Mouse (Mus musculus) adrenal gland, postnatal 0 days (tissue): ENCODE data around the gene Dyrk4. TPM values are rescaled to one million over a fixed set of nuclear protein-coding genes. Genes with fewer than 3 reads are reported as not detected.

ENCODE experiments used
- polyA plus RNA-seq: library from polyadenylated mRNA; unstranded; fragments of >200 nt; fragmentation: Nextera tagmentation; extraction: Ambion mirVana; gene quantifications from 2 replicates; pipeline ENCODE4 v1.2.1, GENCODE M21; 2015

Gene Dyrk4
- polyA plus RNA-seq = not detected in 2 replicates

GRCm38 (mm10) chr6:126921111-126921881 is at the start of gene Dyrk4:
TSS of gene Dyrk4 (minus strand) at chr6:126921839.

DNA sequence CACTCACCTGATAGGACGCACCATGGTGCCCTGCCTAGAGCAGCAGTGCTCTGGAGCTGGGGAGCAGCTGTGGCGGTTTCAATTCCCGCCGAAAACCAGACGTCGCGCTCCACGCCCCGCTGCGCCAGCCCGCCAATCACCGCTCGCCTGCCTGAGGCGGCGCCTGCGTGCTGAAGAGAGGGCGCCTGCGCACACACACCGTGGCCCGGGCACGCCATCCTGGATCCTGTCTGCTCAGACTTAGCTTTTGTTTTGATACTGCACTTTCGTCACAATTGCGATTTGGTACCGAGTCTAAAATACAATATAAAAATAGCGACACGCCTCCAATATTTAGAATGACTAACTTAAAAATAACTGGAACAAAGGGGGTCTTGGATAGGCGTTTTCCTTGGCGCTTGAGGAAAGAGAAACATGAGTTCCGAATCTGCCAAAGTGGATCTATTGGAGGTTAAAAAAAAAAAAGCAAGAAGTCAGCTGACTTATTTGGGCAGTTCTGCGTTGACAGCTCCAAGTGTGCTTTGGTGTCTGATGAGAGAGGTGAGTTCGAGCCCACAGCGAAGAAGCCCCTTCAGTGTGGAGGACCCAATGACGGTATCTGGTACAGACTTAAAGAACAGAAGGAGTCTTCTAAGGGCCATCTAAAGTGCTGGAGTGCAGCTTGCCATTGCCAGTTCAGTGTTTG is 18.0 kb upstream of the Dyrk4 start, which contains the start of the genes Rad51ap1 and D6Wsu163e:
Gene Rad51ap1 (minus strand): TSS at position 101 of the 685 bp plus-strand sequence.
Gene D6Wsu163e (plus strand): TSS at position 476 of the 685 bp plus-strand sequence.

GRCm38 (mm10) chr6:126852881-126853280 is 68.8 kb downstream of the Dyrk4 start, which contains the start of gene Akap3:
TSS of gene Akap3 (plus strand) at chr6:126853098.

DNA sequence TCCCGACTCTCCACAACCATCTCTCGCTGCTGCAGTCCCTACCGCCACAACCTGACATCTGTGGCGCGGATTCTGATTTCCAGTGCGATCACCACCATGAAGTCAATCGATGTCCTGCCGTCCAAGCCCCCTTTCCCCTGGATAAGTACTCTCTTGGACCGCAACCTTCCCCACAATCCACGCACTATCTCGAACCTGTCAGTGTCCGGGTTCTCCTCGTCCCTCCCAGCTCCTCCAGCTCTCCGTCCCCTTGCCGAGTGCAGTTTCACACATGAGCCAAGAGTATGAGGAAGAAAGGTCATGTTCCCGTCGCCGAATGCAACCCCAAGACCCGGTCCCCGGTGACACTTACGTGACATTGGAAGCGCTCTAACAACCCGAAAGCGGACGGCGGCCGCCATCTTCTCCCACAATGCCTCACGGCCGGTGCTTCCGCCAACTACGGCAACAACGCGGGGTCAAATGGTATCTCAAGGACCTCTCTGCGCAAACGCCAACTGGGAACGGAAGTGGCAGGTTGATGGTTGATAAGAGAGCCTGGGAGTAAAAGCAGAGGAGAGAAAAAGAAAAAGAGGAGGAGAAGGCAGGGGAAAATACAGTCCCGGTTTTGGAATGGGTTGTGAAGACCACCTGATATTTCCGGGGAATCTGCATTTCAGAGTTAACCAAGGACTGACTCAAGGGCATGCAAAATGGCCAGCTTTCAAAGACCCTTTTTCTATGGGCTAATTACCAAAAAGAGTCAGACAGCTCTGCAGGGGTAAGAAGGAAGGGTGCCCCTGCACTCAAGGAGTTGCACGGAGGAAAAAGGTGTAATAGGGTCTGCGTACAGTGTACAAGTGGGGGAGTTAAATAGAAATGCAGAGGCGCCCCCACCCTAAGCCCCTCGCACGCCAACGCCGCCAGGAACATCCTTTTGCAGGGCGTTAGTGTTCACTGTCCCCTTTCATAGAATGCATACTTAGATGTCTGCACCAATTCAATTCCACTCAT is 72.6 kb downstream of the Dyrk4 start, which contains the start of gene Ndufa9:
Gene Ndufa9 (minus strand): TSS at position 425 of the 993 bp plus-strand sequence.

Other genes starting within 250 kb of the Dyrk4 start
- gene Kcna6, start 181.2 kb downstream of the Dyrk4 start, polyA plus RNA-seq = 4.5 and 6.5 TPM in 2 replicates
- 210 and 290 TPM in 2 replicates for gene Ndufa9, start 72.7 kb downstream of the Dyrk4 start, polyA plus RNA-seq
- not detected in 2 replicates for gene Akap3, start 68.7 kb downstream of the Dyrk4 start, polyA plus RNA-seq
- gene Rad51ap1, start 17.7 kb upstream of the Dyrk4 start, polyA plus RNA-seq = 22.3 and 25.7 TPM in 2 replicates
- 15.3 and 15.9 TPM in 2 replicates for gene D6Wsu163e, start 18.1 kb upstream of the Dyrk4 start, polyA plus RNA-seq
- gene Fgf6, start 93.7 kb upstream of the Dyrk4 start, polyA plus RNA-seq = 0.06 and 0.10 TPM in 2 replicates
- gene Fgf23, start 151.1 kb upstream of the Dyrk4 start, polyA plus RNA-seq = not detected in 2 replicates
- gene Tigar, start 187.7 kb upstream of the Dyrk4 start, polyA plus RNA-seq = 3.5 and 3.7 TPM in 2 replicates
- gene Ccnd2, start 230.4 kb upstream of the Dyrk4 start, polyA plus RNA-seq = 290 and 453 TPM in 2 replicates